Mouse (Mus musculus) adrenal gland, adult (tissue): Measurements from ENCODE around the gene Apol9a.
"Not testable (repeated sequence)": the region's sequence is repeated elsewhere in the genome, so short reads cannot be mapped to it uniquely, and the experiment has no call there.

ENCODE experiments used
- DNase-seq, 2 experiments: peaks; one replicate each; pipeline ENCODE4 v3.0.0; 2022 to 2023; ENCODE audit warnings: low spot score in 1 of 2; ENCODE audit not compliant: inconsistent age in 2 of 2

Apol9a gene

DNA sequence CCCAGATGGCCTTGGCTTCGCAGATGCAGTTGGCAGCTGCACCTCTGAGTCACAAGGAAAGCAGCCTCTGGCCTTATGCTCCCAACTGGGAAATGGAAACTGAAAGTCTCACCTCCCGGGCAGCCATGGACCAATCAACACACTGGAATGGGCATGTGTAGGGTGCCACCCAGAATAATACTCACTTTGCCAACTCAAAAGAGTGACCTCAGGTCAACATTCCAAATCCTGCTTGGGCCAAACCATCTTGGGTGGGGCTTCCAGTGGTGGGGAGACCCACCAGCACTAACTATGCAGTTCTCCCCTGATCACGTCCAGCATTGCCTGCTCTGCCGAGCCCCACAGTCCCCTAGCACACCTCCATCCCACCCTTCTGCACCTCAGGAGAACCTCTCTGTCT lies at the start of gene Apol9a:
Gene Apol9a (minus strand): TSS at position 101 of the 400 bp plus-strand sequence.
- DNase-seq = not testable (repeated sequence)

DNA sequence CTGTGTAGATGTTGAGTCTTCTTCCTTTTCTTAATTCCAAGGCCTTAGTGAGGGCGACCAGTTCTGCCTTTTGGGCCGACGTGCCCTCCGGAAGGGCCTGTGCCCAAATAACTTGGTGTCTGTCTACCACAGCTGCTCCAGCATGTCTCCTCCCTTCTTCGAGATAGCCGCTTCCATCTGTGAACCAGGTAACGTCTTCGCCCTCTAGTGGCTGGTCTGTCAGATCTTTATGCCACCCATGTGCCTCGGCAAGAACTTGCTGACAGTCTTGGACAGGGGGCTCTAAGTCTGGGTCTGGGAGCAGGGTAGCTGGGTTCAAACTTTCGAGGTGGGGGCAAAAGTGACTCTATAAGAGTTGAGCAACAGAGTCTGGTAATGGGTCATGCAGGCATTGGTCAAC lies 39.0 kb upstream of the Apol9a start:
- DNase-seq = peak; percentile 40 to 80

DNA sequence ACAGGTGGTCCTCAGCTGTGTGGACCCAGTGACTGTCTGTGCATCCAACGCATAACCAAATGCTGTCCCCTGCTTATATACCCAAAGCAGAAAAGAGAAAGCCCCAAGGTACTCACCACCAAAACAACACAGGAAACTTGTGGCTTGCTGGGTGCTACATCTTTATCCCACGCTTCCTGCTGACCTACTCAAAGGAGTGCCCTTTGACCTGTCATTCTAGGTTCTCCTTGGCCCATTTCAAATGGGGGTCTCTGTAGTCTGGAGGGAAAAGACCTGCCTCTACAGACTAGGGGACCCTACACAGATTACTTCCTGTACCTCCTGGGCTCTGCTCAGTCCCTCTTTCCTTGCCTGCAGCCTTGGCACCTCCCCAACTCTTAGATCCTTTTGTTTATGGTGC lies 36.5 kb upstream of the Apol9a start, which contains the start of gene Apol7b:
Gene Apol7b (minus strand): TSS at position 101 of the 400 bp plus-strand sequence.
- DNase-seq = not testable (repeated sequence)

DNA sequence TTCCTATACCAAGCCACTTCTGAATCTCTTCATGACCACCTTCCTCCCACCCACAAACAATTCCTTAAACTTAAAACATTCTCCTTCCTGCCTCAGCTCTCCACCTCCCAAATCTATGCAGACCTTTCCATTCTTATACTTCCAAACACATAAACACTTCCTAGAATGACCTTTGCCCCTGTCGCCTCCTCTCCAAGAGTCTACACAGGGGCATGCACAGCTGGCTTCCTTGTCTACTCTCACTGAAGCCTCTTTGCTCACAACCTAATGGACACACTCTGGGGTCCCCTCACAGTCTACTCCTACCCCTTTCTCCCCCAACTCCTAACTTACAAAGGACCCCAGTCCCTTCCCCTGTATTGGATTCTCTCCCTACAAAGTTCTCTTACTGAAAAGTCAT lies 34.7 kb upstream of the Apol9a start:
- DNase-seq = not testable (repeated sequence)

DNA sequence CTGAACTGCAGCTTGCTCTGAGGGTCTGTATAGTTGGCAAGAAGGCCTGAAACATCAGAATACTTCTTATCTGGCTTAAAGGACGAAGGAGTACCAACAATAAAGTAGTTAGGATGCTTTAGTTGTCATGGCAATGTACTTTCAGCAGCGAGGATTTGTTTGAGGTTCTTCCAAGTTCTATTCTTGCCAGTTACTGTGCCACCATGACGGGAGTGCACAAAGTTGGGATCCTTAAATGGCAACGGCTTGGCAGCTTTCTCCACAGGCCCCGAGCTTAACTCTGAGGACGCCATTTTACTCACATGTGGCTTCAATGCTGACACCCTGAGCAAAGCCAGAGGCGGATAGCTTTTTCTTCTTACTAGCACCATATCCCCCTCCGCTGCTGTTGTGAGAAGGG lies 33.8 kb upstream of the Apol9a start:
- DNase-seq = peak in 1 of 2 experiments; percentile 26

DNA sequence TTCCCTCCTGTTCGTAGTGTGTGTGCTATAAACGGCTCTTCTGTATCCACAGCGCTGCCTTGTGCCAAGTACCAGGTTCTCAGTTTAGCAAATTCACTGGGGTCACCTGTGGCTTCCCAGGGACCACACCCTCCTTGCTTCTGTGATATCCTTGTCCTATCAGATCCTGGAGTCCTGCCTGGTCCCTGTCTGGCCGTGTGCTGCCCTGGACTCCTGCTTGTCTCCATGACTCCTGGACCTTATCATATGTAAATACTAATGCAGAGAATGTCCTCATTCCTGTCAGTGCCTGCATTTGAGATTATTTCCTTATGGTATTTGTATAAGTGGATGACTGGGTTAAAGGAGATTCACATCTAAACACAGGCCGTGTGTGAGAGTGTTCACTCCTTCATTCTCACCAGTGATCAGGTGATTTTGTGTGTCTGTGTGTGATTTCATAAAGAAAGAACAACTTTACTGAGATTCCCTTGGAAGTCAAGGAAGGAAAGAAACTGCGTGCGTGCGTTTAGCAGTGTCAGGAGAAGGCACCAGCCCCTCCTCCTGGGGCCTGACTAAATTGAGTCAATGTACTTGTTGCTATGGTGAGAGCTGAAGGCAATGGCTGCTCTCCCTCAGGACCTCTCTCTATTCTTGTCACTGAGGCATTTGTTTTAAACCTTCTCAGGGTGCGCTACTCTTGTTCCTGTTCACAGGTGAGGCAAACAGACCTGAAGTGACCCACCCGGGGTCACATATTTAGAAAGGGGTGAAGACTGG lies 17.9 kb upstream of the Apol9a start:
- DNase-seq = not testable (repeated sequence)

DNA sequence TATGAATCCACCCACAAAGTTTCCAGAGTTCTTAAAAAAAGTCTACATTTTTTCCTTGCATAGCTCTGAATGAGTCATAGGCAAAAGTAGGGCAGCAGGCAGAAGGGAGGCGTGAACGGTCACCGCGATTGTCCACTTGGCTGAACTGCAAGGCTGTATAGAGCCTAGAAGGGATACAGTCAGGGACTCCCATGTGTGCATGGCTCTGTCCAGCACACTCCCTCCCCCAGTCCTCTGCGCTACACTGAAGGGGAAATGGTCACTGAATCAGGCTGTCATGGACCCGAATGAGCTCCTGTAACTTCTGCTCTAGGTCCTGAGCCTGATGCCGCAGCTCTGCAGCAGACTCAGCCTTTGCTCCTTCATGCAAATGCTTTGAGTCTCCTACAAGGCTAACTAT lies 12.0 kb upstream of the Apol9a start:
- DNase-seq = peak in 1 of 2 experiments; percentile 68

DNA sequence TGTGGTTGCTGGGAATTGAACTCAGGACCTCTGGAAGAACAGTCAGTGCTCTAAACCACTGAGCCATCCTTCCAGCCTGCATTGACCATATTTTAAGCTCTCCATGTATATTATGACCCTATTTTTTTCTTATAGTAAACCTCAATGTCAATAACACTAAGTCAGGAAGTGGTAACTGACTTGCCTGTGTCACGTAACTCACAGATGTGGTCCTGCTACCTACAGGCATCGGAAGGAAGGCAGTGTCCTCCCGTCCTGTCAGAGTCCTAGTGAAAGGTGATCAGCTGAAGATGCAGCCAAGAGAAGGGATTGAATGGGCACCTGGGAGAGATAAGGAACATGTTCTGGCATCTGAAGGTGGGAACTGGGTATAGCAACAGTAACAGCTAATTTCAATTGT lies 8.7 kb upstream of the Apol9a start:
- DNase-seq = not testable (repeated sequence)

DNA sequence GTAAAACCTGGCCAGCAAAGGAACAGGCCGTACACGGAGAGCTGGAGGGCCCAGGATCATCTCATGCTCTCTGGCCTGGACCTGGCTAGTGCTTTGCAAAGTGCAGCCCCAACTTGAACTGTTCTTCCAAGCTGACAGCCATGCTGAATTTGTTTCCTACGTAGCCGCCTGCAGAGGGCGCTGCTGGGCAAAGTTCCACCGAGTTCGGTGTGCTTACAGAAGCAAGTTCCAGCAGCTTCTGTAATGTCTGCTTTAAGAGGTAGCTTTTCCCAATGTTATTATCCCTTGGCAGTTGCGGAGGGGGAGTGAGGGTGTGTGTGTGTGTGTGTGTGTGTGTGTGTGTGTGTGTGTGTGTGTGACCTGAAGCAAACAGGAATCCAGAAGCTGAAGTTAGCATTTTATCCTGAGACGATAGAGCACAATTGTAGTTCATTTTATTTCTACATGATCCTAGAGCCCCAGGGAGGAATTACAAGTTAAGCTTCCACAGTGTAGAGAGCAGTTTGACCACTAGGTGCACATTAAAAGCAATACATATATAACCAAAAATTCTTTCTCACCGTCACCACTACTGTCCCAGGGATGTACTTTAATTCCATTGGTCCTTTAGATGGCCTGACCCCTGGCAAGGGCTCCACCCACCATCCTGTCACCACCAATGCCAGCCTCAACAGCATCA lies 5.9 kb upstream of the Apol9a start:
- peak in 1 of 2 experiments; percentile 17 for DNase-seq

DNA sequence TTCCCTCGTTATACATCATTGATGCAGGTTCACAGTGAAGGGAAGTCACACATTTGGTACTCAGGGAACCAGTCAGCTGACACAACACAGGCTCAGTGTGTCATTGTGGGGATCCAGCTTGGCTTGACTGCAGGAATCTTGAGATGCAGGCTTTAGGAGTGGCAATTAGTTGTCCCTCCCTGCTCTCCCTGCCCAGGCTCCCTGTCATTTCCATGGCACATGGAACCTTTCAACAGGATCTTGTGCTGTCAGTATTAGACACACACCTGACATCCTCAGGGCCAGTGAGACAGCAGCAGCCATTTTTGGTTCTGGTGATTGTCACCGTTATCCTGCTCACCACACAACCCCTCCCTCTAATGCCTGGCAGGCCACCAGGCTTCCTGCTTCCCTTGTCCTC lies 4.7 kb upstream of the Apol9a start:
- DNase-seq = not testable (repeated sequence)

DNA sequence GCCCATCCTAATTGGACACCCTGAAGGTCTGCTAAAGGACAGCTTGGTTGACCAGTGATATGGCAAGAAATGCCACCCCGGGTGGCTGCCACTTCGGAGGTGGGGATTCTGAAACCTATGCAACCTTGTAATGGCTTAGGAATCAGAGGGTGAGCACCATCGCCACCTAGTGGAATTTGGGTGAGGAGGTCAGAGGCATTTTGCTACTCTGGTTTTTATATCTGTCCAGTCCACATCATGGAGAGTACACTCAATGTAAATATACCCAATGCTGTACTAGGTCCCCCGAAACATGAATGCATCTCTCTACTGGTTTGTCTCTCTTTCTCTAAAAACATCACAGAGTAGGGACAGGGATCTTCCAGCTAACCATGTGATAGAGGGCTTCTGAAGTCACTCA lies 1.8 kb upstream of the Apol9a start:
- peak in 1 of 2 experiments; percentile 70 for DNase-seq

DNA sequence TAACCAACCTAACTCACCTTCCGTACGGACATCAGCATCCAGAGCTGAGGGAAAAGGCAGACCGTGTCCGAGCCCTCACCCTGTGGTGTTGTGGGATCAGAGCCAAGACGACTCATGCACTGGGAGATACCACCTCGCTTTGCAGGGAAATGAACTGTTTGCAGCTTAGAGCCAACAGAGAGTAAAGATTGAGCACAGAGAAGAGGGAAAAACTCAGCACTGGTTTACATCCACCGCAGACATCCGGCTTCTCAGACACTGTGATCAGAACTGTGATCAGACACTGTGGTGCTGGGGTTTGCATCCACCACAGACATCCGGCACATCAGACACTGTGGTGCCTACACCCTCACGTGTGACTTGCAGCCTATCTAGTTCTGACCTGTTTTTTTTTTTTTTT lies 4.6 kb downstream of the Apol9a start:
- DNase-seq = peak in 1 of 2 experiments; percentile 15

DNA sequence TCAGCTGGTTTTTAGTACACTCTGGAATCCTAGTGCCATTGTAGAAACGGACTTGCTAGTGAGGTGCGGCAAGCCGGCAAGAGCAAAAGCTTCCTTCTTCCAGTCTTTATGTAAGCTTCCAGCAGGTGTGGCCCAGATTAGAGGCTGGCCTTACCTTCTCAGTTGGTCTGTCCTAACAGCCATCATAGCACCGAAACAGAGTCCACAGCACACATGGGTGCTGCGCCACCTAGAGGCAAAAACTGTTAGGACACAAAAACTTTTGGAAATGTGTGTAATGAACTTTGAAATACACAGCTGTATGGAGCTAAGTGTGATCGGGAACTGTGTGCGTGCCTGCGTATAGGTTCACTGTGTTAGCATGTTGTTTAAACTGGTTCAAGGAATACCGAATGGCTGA lies 11.9 kb downstream of the Apol9a start, which contains the start of gene Apol7a:
Gene Apol7a (minus strand): TSS at position 84 of the 400 bp plus-strand sequence.
- peak; percentile 35 to 65 for DNase-seq

DNA sequence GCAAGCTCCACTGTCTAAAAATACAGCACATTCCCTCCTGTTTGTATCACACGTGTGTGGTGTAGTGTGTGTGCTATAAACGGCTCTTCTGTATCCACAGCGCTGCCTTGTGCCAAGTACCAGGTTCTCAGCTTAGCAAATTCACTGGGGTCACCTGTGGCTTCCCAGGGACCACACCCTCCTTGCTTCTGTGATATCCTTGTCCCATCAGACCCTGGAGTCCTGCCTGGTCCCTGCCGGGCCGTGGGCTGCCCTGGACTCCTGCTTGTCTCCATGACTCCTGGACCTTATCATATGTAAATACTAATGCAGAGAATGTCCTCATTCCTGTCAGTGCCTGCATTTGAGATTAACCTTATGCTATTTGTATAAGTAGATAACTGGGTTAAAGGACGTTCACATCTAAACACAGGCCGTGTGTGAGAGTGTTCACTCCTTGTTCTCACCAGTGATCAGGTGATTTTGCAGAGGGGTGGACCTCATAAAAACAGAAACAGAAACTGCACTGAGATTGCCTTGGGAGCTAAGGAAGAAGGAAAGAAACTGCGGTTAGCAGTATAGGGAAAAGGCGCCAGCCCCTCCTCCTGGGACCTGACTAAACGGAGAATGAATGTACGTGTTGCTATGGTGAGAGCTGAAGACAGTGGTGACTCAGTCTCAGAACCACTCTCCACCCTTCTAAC lies 13.3 kb downstream of the Apol9a start:
- peak in 1 of 2 experiments; percentile 66 for DNase-seq

DNA sequence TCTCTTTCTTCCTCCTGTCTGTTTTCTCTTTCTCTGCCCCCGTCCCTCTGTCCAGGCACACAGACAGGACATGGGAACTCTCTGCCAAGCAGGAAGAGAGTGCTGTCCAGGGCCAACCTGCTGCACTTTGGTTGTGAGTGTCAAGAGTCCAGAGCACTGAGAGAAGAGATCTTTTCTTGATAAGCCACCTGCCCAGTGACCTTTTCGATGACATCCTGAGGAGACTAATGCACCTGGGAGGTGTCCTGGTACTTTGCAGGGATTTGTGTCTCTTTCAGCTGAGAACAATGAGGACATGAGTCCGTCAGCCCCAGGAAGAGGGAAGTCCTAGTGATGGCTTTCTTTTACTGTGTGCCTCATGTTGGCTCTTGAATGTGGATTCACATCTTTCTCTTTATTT lies 17.1 kb downstream of the Apol9a start:
- not testable (repeated sequence) for DNase-seq

DNA sequence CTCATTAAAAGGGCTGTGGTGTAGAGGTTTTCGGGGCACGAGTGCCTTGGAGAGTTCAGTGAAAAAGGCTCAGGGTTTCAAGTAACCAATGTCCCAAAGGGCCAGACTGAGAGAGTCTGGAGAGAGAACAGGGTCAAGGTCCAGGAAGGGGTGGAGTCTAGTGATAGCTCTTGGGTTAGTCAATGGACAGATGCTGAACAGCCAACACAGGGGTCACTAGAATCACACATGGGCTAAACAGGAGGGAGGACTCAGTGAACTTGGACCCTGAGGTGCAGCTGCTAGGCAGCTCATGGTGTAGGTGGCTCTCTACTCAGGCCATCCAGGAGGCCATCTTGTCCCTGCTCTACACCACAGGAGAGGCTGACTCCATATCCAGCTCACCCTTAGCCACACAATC lies 23.5 kb downstream of the Apol9a start:
- DNase-seq = peak in 1 of 2 experiments; percentile 43

DNA sequence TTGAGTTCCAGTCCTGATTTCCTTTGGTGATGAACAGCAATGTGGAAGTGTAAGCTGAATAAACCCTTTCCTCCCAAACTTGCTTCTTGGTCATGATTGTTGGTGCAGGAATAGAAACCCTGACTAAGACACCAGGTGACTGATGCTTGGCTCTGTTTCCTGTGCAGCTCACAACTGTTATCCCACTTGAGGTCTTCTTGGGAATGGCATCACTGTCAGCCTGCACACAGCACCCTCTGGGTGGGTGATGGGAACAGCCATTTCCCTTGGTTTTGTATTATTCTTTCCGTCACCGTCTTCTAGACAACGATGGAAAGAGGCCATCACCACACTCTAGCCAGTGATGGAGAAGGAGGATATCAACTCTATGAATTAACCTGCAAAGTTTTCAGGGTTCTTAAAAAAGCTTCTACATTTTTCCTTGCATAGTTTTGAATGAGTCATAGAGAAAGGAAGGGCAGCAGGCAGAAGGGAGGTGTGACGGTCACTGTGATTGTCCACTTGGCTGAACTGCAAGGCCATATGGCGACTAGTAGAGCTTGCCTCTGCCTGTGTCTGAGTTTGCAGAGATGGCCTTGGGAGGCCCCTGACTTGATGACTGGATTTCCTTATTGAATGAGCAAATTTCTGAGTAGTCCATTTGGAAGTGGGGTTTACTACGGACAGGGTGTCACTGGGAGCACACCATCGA lies 26.4 kb downstream of the Apol9a start:
- DNase-seq = peak; percentile 77 to 91

DNA sequence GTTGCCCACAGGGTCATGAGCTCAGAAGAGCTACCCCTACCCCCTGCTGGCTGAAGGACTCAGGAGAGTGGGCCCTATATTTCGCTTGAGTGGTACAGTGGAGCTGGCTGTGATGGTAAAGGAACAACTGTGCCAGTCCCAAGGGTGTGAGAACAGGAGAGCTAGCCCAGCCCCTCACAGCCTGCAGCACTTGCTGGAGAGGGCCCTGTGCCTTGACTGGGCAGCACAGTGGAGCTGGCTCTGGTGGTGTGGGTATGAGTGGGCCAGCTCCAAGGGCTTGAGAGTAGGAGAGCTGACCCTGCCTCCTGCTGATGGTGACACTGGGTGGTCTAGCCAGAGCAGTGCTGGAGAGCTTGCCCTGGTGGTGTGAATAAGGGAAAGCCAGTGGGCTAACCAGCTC lies 28.1 kb downstream of the Apol9a start:
- DNase-seq = no peak

DNA sequence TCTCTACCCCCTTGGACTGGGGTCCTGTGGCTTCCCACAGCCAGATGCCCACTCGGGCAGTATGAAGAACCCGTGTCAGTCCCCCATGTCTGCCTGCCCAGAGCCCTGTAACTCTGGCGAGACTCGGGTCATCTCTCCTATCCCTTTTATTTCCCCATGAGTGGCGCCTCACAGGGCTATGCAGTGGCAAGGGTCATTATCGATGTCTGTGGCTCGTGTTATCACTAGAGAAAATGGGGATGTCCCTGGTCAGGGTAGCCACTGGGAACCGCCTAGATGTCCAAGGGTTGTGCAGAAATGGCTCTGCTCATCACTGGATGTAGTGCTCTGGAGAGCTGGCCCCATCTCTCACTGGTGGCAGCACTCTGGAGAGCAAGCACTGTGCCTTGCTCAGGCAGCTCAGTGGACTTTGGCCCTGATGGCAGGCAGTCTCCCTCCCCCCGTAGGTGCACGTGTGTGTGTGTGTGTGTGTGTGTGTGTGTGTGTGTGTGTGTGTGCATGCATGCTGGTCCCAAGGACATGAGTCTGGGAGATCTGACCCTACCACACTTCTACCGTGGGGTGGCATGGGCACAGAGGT lies 28.6 kb downstream of the Apol9a start:
- DNase-seq = no peak

DNA sequence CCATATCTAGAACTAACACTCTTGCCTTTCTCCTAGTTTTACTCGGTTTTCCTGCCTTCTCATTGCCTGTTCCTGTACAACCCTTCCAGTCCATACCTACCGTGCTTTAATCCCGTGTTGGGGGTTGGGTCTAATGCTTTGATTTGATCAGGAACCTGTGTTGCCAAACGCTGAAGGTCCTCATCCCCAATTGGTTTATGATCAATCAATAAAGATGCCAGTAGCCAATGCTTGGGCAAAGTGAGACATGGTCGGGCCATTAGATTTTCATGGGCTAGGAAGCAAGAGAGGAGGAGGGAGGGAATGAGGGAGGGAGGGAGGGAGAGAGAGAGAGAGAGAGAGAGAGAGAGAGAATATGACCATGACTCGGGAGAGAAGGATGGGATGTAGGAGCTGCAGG lies 29.5 kb downstream of the Apol9a start:
- no peak for DNase-seq

DNA sequence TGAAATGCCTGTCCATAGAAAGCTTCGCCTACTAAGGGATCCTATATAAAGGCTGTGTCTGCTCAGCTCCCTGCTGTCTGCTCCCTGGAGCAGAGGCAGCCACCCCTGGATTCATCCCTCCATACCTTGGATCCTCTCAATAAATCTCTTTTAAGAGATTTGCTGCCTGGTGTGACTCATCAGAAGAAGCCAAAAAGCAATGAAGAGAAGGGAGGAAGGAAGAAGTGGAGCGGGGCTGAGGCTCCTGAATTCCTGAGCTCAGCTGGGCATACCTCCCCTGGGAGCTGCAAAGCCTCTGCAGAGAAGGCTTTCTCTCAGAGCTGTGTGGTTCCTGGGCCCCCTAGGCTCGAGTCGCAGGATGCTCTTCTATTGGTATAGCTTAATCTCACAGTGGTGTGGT lies 31.0 kb downstream of the Apol9a start:
- no peak for DNase-seq
